Mouse (Mus musculus): ENCODE data around the gene Cep128. TPM values are rescaled to one million over a fixed set of nuclear protein-coding genes. Genes with fewer than 3 reads are reported as not detected.
A peak's percentile ranks its signal among the peaks of the same experiment; 100 is the strongest.

Cep128 gene
- polyA plus RNA-seq, 1 experiment from 2014 or later = 9.3 TPM

GRCm38 (mm10) chr12:91184616-91185015 is 199.6 kb downstream of the Cep128 start:
- no peak overlapping the region for H3K27ac ChIP-seq (ENCODE audit: low read depth)
- no peaks in the 10 kb centered on the region for H3K27me3 ChIP-seq (replicated peaks; ENCODE audit: control insufficient read depth, insufficient read depth, low read length)
- H3K9ac ChIP-seq (ENCODE audit: low read length) = no peak overlapping the region
- no peak overlapping the region for H3K4me3 ChIP-seq (ENCODE audit: low read depth, low read length)
- H3K4me2 ChIP-seq (ENCODE audit: low read length) = no peak overlapping the region
- DNase-seq (ENCODE audit: low spot score) (no peak), ATAC-seq (replicated peaks; ENCODE audit: low FRiP score, low TSS enrichment, low read depth) (no peak)
- 94% methylated on average over 1 of the region's 1 CpGs for WGBS
- H3K4me1 ChIP-seq (replicated peaks; ENCODE audit: control insufficient read depth, insufficient read depth, low read length) = no peaks in the 10 kb centered on the region
- H3K36me3 ChIP-seq (ENCODE audit: control insufficient read depth, insufficient read depth, low read length) = no peaks in the 10 kb centered on the region
- no peaks in the 10 kb centered on the region for H3K9me3 ChIP-seq (ENCODE audit: control insufficient read depth, low read length)

- Histone ChIP-seq H3K27ac (ENCODE audit: low read depth) (no peak overlapping the region), H3K27me3 (replicated peaks; ENCODE audit: control insufficient read depth, insufficient read depth, low read length) (no peaks in the 10 kb centered on the region), H3K36me3 (ENCODE audit: control insufficient read depth, insufficient read depth, low read length) (no peaks in the 10 kb centered on the region), H3K4me1 (replicated peaks; ENCODE audit: control insufficient read depth, insufficient read depth, low read length) (no peaks in the 10 kb centered on the region), H3K4me3 (ENCODE audit: low read depth, low read length) (no peak overlapping the region), H3K4me2 (ENCODE audit: low read length) (no peak overlapping the region), H3K9ac (ENCODE audit: low read length) (no peak overlapping the region), H3K9me3 (ENCODE audit: control insufficient read depth, low read length) (no peaks in the 10 kb centered on the region)
- WGBS = 58% methylated on average over 2 of the region's 2 CpGs
- ATAC-seq (replicated peaks; ENCODE audit: low FRiP score, low TSS enrichment, low read depth) (no peak), DNase-seq (ENCODE audit: low spot score) (no peak)
These were observed 200.3 kb downstream of the Cep128 start for GRCm38 (mm10) chr12:91183928-91184327.

DNA sequence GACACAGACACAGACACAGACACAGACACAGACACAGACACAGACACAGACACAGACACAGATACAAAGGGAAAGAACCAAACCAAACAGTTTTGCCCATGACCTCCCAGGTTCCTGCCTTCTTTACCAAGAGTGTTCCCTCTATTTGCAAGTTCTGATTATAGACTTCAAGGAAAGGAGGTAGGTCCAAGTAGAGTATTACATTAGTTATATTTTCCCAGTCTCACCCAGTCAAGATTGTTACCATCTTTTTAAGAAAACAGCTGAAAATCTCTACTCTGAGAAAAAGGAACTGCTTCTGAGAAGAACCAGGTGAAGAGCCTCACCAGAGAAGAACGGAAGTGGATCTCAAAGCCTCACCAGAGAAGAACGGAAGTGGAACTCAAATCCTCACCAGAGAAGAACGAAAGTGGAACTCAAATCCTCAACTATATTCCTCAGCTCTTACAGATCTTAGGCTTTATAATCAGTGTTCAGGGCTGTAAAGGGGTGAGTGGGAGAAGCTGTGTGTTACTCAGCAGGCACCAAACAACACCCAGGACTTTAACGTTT is 200.8 kb downstream of the Cep128 start:
- WGBS = 91% methylated on average over 4 of the region's 4 CpGs
- Histone ChIP-seq H3K9me3 (ENCODE audit: control insufficient read depth, low read length) (no peaks in the 10 kb centered on the region), H3K4me1 (replicated peaks; ENCODE audit: control insufficient read depth, insufficient read depth, low read length) (no peaks in the 10 kb centered on the region), H3K36me3 (ENCODE audit: control insufficient read depth, insufficient read depth, low read length) (no peaks in the 10 kb centered on the region), H3K4me2 (ENCODE audit: low read length) (no peak overlapping the region), H3K27ac (ENCODE audit: low read depth) (no peak overlapping the region), H3K27me3 (replicated peaks; ENCODE audit: control insufficient read depth, insufficient read depth, low read length) (no peaks in the 10 kb centered on the region), H3K4me3 (ENCODE audit: low read depth, low read length) (no peak overlapping the region), H3K9ac (ENCODE audit: low read length) (no peak overlapping the region)
- DNase-seq (ENCODE audit: low spot score) (no peak), ATAC-seq (replicated peaks; ENCODE audit: low FRiP score, low TSS enrichment, low read depth) (no peak)

GRCm38 (mm10) chr12:91176808-91177526 is 207.2 kb downstream of the Cep128 start:
- Histone ChIP-seq H3K36me3 (ENCODE audit: control insufficient read depth, insufficient read depth, low read length) (no peaks in the 10 kb centered on the region), H3K27ac (ENCODE audit: low read depth) (no peak overlapping the region), H3K9ac (ENCODE audit: low read length) (no peak overlapping the region), H3K27me3 (replicated peaks; ENCODE audit: control insufficient read depth, insufficient read depth, low read length) (no peaks in the 10 kb centered on the region), H3K4me3 (ENCODE audit: low read depth, low read length) (no peak overlapping the region), H3K4me1 (replicated peaks; ENCODE audit: control insufficient read depth, insufficient read depth, low read length) (no peaks in the 10 kb centered on the region), H3K4me2 (ENCODE audit: low read length) (no peak overlapping the region), H3K9me3 (ENCODE audit: control insufficient read depth, low read length) (no peaks in the 10 kb centered on the region)
- WGBS = 55% methylated on average over 5 of the region's 5 CpGs
- ATAC-seq (replicated peaks; ENCODE audit: low FRiP score, low TSS enrichment, low read depth) = peak; percentile 64; the same call in 1 of the 2 replicates
- no peak for DNase-seq (ENCODE audit: low spot score)

DNA sequence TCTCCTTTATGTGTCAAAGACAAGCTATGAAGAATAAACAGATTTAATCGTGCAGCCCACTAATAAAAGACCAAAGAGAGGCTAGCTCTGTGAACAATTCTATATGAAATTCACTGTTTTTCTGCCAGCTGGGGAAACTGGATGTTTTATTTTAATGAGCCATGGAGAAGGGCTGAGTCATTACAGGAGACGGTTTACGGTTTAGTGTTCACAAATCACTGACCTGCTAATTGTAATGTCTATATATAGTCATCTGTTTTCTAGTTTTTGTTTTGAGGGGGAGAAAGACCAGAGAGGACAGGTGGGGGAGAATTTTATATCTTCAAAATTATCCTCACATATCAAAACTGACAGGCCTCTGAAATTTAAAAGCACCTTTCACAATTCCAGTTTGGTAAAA is 212.6 kb downstream of the Cep128 start:
- Histone ChIP-seq H3K4me1 (replicated peaks; ENCODE audit: control insufficient read depth, insufficient read depth, low read length) (no peaks in the 10 kb centered on the region), H3K4me2 (ENCODE audit: low read length) (no peak overlapping the region), H3K9ac (ENCODE audit: low read length) (no peak overlapping the region), H3K9me3 (ENCODE audit: control insufficient read depth, low read length) (no peaks in the 10 kb centered on the region), H3K4me3 (ENCODE audit: low read depth, low read length) (no peak overlapping the region), H3K27ac (ENCODE audit: low read depth) (no peak overlapping the region), H3K36me3 (ENCODE audit: control insufficient read depth, insufficient read depth, low read length) (no peaks in the 10 kb centered on the region), H3K27me3 (replicated peaks; ENCODE audit: control insufficient read depth, insufficient read depth, low read length) (no peaks in the 10 kb centered on the region)
- DNase-seq (ENCODE audit: low spot score) (no peak), ATAC-seq (replicated peaks; ENCODE audit: low FRiP score, low TSS enrichment, low read depth) (no peak)
- 72% methylated on average over 3 of the region's 3 CpGs for WGBS

GRCm38 (mm10) chr12:91161015-91161730 is 223.0 kb downstream of the Cep128 start:
- no peaks in the 10 kb centered on the region for H3K9me3 ChIP-seq (ENCODE audit: control insufficient read depth, low read length)

DNA sequence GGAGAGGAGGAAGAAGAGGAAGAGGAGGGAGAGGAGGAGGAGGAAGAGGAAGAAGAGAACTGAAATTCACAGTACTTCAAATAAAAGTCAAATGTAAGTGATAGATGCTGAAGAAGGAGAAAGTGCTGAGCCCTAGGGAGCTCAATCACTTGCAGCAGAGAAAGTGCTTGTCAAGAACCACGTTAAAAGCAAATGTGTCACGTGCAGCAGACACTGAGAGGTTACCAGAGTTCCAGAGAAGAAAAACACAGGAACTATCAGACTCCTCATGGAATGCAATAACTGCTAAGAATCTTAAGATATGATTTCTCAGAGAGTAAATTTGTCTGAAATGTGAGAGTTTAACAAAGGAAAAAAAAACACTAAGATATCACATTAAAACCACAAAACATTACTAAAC is 225.7 kb downstream of the Cep128 start:
- Histone ChIP-seq H3K4me3 (ENCODE audit: low read depth, low read length) (no peak overlapping the region), H3K27ac (ENCODE audit: low read depth) (no peak overlapping the region), H3K4me2 (ENCODE audit: low read length) (no peak overlapping the region), H3K9ac (ENCODE audit: low read length) (no peak overlapping the region), H3K4me1 (replicated peaks; ENCODE audit: control insufficient read depth, insufficient read depth, low read length) (no peaks in the 10 kb centered on the region), H3K36me3 (ENCODE audit: control insufficient read depth, insufficient read depth, low read length) (no peaks in the 10 kb centered on the region), H3K27me3 (replicated peaks; ENCODE audit: control insufficient read depth, insufficient read depth, low read length) (no peaks in the 10 kb centered on the region), H3K9me3 (ENCODE audit: control insufficient read depth, low read length) (no peaks in the 10 kb centered on the region)
- no peak for ATAC-seq (replicated peaks; ENCODE audit: low FRiP score, low TSS enrichment, low read depth)
- 36% methylated on average over 2 of the region's 2 CpGs for WGBS
- DNase-seq (ENCODE audit: low spot score) = no peak

More at GRCm38 (mm10) chr12:91161015-91161730, 223.0 kb downstream of the Cep128 start:
- Histone ChIP-seq H3K9ac (ENCODE audit: low read length) (no peak overlapping the region), H3K27ac (ENCODE audit: low read depth) (no peak overlapping the region), H3K4me2 (ENCODE audit: low read length) (no peak overlapping the region), H3K4me3 (ENCODE audit: low read depth, low read length) (no peak overlapping the region), H3K36me3 (ENCODE audit: control insufficient read depth, insufficient read depth, low read length) (no peaks in the 10 kb centered on the region), H3K4me1 (replicated peaks; ENCODE audit: control insufficient read depth, insufficient read depth, low read length) (no peaks in the 10 kb centered on the region), H3K27me3 (replicated peaks; ENCODE audit: control insufficient read depth, insufficient read depth, low read length) (no peaks in the 10 kb centered on the region)
- DNase-seq (ENCODE audit: low spot score) = no peak
- no peak for ATAC-seq (replicated peaks; ENCODE audit: low FRiP score, low TSS enrichment, low read depth)
- 84% methylated on average over 6 of the region's 6 CpGs for WGBS

DNA sequence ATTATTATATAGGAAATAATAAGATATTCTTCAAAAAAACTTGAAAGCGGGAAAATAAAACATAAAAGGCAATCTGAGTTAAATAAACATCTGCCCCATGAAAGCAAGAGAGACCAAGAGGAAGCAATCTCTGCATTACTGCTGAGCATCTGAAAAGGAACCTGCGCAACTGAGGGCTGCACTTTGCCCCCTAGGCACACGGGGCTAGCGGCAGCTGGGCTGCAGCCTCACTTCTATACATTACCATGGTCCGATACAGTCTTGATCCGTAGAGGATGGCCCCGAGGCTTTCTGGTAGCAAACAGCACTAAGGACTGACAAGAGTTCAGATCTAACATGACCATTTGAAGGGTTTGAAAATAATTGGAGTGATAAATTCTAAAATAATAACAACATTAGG is 230.2 kb downstream of the Cep128 start:
- no peak overlapping the region for H3K4me3 ChIP-seq (ENCODE audit: low read depth, low read length)
- DNase-seq (ENCODE audit: low spot score) (no peak), ATAC-seq (replicated peaks; ENCODE audit: low FRiP score, low TSS enrichment, low read depth) (no peak)
- no peaks in the 10 kb centered on the region for H3K36me3 ChIP-seq (ENCODE audit: control insufficient read depth, insufficient read depth, low read length)
- H3K27me3 ChIP-seq (replicated peaks; ENCODE audit: control insufficient read depth, insufficient read depth, low read length) = no peaks in the 10 kb centered on the region
- no peaks in the 10 kb centered on the region for H3K9me3 ChIP-seq (ENCODE audit: control insufficient read depth, low read length)
- no peak overlapping the region for H3K27ac ChIP-seq (ENCODE audit: low read depth)
- H3K9ac ChIP-seq (ENCODE audit: low read length) = no peak overlapping the region
- no peak overlapping the region for H3K4me2 ChIP-seq (ENCODE audit: low read length)
- 83% methylated on average over 7 of the region's 7 CpGs for WGBS
- H3K4me1 ChIP-seq (replicated peaks; ENCODE audit: control insufficient read depth, insufficient read depth, low read length) = no peaks in the 10 kb centered on the region

Data from intestine, embryonic 14.5 days (tissue).